Mouse (Mus musculus) hindbrain, postnatal 0 days (tissue): ENCODE measurements at regions not wholly inside any gene's neighbourhood (a gene's known extent, or its start where the extent isn't known, plus 50 kb on each side); places are given as distances from the start of the nearest gene placed in this dataset.

Source experiments
- ATAC-seq: fragments of 200-750 bp; cut with Nextera tagmentation; 2 replicates; pipeline ENCODE4 v1.8.0; 2017; ENCODE audit warnings: mild to moderate bottlenecking, moderate TSS enrichment, moderate library complexity
- DNase-seq: peaks from one replicate; pipeline ENCODE4 v3.0.0-alpha.2; 2015; ENCODE audit warnings: low spot score
- H3K27ac ChIP-seq: fragments of 300-500 bp; sonication (generic); 2 replicates; pipeline ENCODE4 v1.5.1; 2014; ENCODE audit warnings: mild to moderate bottlenecking
- H3K27me3 ChIP-seq: fragments of 300-500 bp; sonication (generic); 2 replicates; pipeline ENCODE4 v1.6.1; 2014; ENCODE audit warnings: low read length, mixed read lengths; ENCODE audit not compliant: insufficient read depth
- H3K36me3 ChIP-seq: fragments of 300-500 bp; sonication (generic); 2 replicates; pipeline ENCODE4 v1.6.1; 2014; ENCODE audit warnings: low read length, mixed read lengths; ENCODE audit not compliant: insufficient read depth
- H3K4me1 ChIP-seq: fragments of 300-500 bp; sonication (generic); 2 replicates; pipeline ENCODE4 v1.6.1; 2014; ENCODE audit warnings: antibody characterized with exemption, low read length, mixed read lengths; ENCODE audit not compliant: insufficient read depth
- H3K4me2 ChIP-seq: fragments of 300-500 bp; sonication (generic); 2 replicates; pipeline ENCODE4 v1.6.1; 2014; ENCODE audit warnings: low read depth, mild to moderate bottlenecking, low read length, moderate library complexity, mixed read lengths
- H3K4me3 ChIP-seq: fragments of 300-500 bp; sonication (generic); 2 replicates; pipeline ENCODE4 v1.5.1; 2014; ENCODE audit warnings: low read length
- H3K9ac ChIP-seq: fragments of 300-500 bp; sonication (generic); replicated peaks from 2 replicates; pipeline ENCODE4 v1.6.1; 2014; ENCODE audit warnings: mild to moderate bottlenecking, low read length, moderate library complexity, mixed read lengths
- H3K9me3 ChIP-seq: fragments of 300-500 bp; sonication (generic); 2 replicates; pipeline ENCODE4 v1.6.1; 2016; ENCODE audit warnings: low read length, mixed read lengths
- CTCF ChIP-seq: IDR thresholded peaks from 2 replicates; pipeline ENCODE4 v1.5.1; 2016; ENCODE audit warnings: antibody characterized with exemption, control low read depth, low read depth
- WGBS: fragments of 180-500 bp; shearing (Covaris S2); extraction: QIAGEN DNeasy Blood & Tissue Kit; methylation state at CpG from one replicate; pipeline ENCODE4 v1.1.7; 2014; 5-methylcytosine and 5-hydroxymethylcytosine counted together

DNA sequence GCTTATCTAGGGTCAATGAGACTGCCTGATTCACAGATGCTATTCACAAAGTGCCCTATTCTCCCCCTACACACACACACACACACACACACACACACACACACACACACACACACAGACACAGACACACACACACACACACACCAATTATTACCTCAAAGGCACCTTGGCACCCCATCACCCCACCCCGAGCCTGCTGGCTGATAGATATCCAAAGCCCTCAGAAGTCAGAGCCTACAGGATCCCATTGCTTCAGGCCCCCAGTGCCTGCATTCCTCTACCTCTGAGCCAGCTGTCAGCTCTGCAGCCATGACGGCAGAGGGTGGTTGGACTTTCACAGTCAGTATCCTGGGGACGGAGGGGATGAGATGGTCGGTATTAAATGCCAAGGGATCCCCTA, 75.8 kb upstream of the Nectin1 start:
- no peak overlapping the region for H3K4me3 ChIP-seq
- H3K9ac ChIP-seq: no peak overlapping the region
- peaks cover 6% of the 10 kb centered on the region; the same call in 1 of the 2 replicates for H3K4me1 ChIP-seq
- no peak overlapping the region for H3K27ac ChIP-seq
- TF ChIP-seq CTCF: no peak
- no peak overlapping the region for H3K4me2 ChIP-seq
- H3K9me3 ChIP-seq: no peaks in the 10 kb centered on the region
- DNase-seq: no peak
- no peaks in the 10 kb centered on the region for H3K36me3 ChIP-seq
- ATAC-seq: no peak
- WGBS: 73% methylated on average over 4 of the region's 4 CpGs
- H3K27me3 ChIP-seq: no peaks in the 10 kb centered on the region

DNA sequence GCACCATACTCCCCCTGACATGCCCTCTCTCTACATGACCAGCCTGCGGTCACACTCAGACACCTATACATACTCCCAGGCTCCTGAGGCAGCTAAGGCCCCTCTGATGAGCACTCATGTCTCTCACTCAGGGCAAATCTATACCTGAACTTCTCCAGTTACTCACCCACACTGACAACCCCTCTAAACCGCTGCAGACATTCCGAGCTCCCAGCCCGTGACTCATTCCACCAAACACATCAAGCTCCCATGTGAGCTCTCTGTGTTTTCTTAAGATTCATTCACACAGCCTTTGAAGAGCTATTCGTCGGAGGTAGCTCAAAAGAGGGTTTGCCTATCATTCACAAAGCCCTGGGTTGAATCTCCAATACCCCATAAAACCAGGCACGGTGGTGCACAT, 75.1 kb upstream of the Nectin1 start:
- H3K4me2 ChIP-seq: no peak overlapping the region
- DNase-seq (no peak), ATAC-seq (no peak)
- peaks cover 10% of the 10 kb centered on the region; the same call in 1 of the 2 replicates for H3K4me1 ChIP-seq
- no peak overlapping the region for H3K27ac ChIP-seq
- H3K4me3 ChIP-seq: no peak overlapping the region
- H3K9ac ChIP-seq: no peak overlapping the region
- H3K9me3 ChIP-seq: no peaks in the 10 kb centered on the region
- no peaks in the 10 kb centered on the region for H3K27me3 ChIP-seq
- no peak for TF ChIP-seq CTCF
- WGBS: 74% methylated on average over 7 of the region's 7 CpGs
- H3K36me3 ChIP-seq: no peaks in the 10 kb centered on the region

DNA sequence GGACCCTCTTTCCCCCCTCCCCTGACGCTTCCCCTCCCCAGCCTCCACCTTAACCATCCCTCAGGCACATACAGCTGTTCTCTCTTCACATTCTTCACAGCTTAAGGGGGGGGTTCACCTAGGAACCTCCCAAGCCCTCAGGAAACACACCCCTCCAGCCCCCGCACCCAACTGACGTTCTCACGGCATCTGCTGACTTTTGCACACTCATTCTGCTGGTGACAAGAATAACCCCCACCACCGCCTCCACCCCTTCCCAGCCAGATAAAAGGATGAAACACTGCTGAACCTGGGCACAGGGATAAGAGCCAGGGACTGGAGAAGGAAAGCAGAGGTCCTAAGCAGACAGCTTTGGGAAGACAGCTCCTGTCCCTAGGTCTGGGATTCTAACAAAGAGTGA, 73.2 kb upstream of the Nectin1 start:
- Histone ChIP-seq H3K4me2 (no peak overlapping the region), H3K4me1 (peaks cover 10% of the 10 kb centered on the region; the same call in 1 of the 2 replicates), H3K27ac (no peak overlapping the region), H3K9me3 (no peaks in the 10 kb centered on the region), H3K36me3 (no peaks in the 10 kb centered on the region), H3K9ac (no peak overlapping the region), H3K4me3 (no peak overlapping the region), H3K27me3 (no peaks in the 10 kb centered on the region)
- ATAC-seq (no peak), DNase-seq (no peak)
- WGBS: 74% methylated on average over 5 of the region's 5 CpGs
- TF ChIP-seq CTCF: no peak

DNA sequence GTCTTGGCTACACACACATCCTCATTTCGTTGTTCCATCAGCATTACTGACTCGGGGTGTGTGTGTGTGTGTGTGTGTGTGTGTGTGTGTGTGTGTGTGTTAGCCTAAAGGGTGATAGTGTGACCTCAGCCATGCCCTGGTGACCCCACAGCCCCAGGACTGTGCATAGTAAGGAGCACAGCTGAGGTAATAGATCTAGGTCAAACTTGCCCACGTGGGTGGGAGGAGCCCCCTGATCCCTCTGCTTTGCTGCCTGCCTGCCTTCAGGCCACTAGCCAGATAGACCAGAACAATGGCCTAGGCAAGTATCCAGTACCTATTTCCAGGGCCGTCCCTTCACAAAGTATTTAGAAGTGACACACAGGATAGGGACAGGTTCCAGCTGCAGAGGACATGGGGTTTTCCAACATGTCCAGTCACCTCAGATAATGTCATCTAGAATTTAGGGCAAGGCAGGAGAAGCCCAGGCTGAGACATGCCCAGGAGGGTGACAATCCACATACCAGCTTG, 70.6 kb upstream of the Nectin1 start:
- Histone ChIP-seq H3K4me2 (no peak overlapping the region), H3K9ac (no peak overlapping the region), H3K9me3 (no peaks in the 10 kb centered on the region), H3K4me1 (peaks cover 10% of the 10 kb centered on the region), H3K27me3 (no peaks in the 10 kb centered on the region), H3K4me3 (no peak overlapping the region), H3K36me3 (no peaks in the 10 kb centered on the region), H3K27ac (no peak overlapping the region)
- ATAC-seq (no peak), DNase-seq (no peak)
- TF ChIP-seq CTCF: no peak
- WGBS: 52% methylated on average over 4 of the region's 4 CpGs

DNA sequence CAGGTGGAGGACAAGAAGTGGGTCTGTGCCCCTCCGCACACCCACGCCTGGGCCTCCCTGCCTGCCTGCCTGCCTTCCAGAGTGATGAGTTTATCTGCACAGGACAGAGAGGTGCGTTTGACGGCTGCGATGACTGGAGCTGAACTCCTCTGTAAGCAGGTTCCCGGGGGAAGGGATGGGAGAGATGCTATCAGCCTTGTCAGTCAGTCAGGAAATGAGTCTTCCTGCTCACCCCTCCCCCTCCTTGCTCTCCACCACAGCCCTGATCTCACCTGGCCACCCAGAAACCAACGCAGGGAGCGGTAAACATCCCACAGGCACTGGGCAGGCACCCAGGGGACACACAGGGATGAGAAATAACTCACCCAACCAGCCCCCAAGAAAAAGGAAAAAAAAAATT, 69.5 kb upstream of the Nectin1 start:
- no peak for DNase-seq
- H3K36me3 ChIP-seq: no peaks in the 10 kb centered on the region
- no peak overlapping the region for H3K4me2 ChIP-seq
- ATAC-seq: no peak
- H3K27ac ChIP-seq: no peak overlapping the region
- WGBS: 52% methylated on average over 8 of the region's 8 CpGs
- no peak for TF ChIP-seq CTCF
- no peaks in the 10 kb centered on the region for H3K9me3 ChIP-seq
- peaks cover 11% of the 10 kb centered on the region for H3K4me1 ChIP-seq
- no peak overlapping the region for H3K4me3 ChIP-seq
- H3K27me3 ChIP-seq: no peaks in the 10 kb centered on the region
- no peak overlapping the region for H3K9ac ChIP-seq

DNA sequence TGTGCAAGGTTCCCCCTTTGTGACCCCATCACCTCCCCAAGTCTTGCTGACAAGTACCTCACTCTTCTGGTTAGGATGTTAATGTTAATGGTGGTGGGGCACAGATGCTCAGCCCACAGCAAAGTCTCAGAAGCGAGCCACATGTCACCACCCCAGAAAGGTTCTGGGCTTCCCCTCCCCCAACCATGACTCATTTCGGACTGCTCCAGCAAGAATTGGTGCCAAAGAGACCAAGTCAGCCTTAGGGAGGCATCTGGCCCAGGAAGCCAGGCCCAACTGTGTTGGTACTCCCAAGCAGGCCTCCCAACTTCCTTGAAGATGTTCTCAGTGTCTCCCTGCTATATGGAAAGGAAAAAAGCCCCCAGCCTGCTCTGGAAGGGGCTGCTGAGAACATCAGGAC, 67.8 kb upstream of the Nectin1 start:
- ATAC-seq (no peak), DNase-seq (no peak)
- H3K27ac ChIP-seq: no peak overlapping the region
- no peaks in the 10 kb centered on the region for H3K9me3 ChIP-seq
- WGBS: 72% methylated on average over 2 of the region's 2 CpGs
- no peak for TF ChIP-seq CTCF
- no peak overlapping the region for H3K9ac ChIP-seq
- H3K4me1 ChIP-seq: peaks cover 7% of the 10 kb centered on the region
- H3K4me3 ChIP-seq: no peak overlapping the region
- H3K4me2 ChIP-seq: no peak overlapping the region
- H3K27me3 ChIP-seq: no peaks in the 10 kb centered on the region
- no peaks in the 10 kb centered on the region for H3K36me3 ChIP-seq

DNA sequence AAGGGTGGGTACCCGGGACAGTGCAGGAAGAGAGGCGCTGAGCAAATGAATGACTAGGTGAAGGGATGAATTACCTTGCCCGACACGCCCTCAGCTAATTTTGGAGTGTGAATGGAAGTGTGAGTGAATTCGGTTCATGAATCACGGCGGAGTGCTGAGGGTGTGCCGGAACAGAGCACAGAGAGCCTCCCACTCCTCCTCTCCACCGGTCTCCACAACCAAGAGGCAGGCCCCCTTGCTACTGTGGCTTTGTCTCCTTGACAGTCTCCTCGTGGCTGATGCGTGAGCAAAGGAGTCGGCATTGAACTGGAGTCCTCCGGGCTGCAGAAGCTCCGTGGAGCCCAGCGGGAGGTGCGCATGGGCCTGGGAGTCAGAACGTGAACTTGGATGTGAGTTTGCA, 64.5 kb upstream of the Nectin1 start:
- 34% methylated on average over 17 of the region's 17 CpGs for WGBS
- ATAC-seq: no peak
- H3K27me3 ChIP-seq: no peaks in the 10 kb centered on the region
- no peaks in the 10 kb centered on the region for H3K9me3 ChIP-seq
- no peaks in the 10 kb centered on the region for H3K36me3 ChIP-seq
- no peak overlapping the region for H3K27ac ChIP-seq
- H3K4me2 ChIP-seq: no peak overlapping the region
- no peak overlapping the region for H3K9ac ChIP-seq
- DNase-seq: no peak
- no peak overlapping the region for H3K4me3 ChIP-seq
- H3K4me1 ChIP-seq: peaks cover 4% of the 10 kb centered on the region; the same call in 1 of the 2 replicates
- no peak for TF ChIP-seq CTCF
